Mouse (Mus musculus) retina, embryonic 14.5 days (tissue): ENCODE measurements around the gene Tent2.
"Not testable (repeated sequence)": the region's sequence is repeated elsewhere in the genome, so short reads cannot be mapped to it uniquely, and the experiment has no call there.

Experiments
- DNase-seq: peaks from one replicate; pipeline ENCODE4 v3.0.0-alpha.2; 2015; ENCODE audit warnings: low spot score

The Tent2 gene

DNA sequence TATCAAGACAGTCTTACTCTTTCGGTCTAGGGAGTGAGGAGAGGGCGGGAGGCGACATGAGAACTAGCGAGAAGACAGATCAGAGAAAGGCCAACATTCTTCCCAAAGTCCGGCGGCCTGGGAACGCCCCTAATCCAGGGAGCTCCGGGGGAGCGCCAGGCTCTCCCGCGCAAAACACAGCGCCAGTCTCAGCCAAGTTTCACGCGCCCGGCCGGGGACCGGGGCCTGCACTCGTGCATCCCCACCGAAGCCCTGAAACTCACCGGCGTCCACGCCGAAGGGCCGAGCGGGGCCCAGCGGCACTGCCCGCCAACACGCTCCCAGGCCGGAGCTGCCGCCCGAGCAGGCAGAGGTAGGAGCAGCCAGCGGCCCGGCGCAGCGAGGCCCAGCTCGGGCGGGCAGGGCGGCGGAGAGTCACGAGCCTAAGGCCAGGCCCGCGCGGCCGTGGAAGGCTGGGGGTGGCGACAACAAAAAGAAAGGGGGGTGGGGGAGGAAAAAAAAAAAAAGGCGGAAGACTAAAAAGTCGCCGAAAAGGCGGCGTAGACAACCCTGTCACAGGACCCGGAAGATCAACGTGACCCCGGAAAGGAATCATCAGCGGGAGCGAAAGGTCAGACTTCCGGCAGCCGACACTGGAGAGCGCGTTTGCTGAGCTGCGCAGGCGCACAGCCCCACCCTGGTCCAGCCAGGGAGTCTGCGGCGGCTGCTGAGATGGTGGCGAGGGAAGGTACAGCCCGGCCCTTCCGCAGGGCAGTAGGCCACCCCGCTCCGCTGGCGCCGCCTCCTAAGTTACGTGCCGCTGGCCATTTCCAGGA, at the start of gene Tent2:
Gene Tent2 (minus strand): TSS at position 555 of the 815 bp plus-strand sequence.
- DNase-seq = peak; percentile 97

- DNase-seq = no peak
Measured at GRCm38 (mm10) chr13:93241180-93241579, 49.0 kb upstream of the Tent2 start.

GRCm38 (mm10) chr13:93239561-93239960, 47.4 kb upstream of the Tent2 start:
- no peak for DNase-seq

GRCm38 (mm10) chr13:93239134-93239533, 46.9 kb upstream of the Tent2 start:
- no peak for DNase-seq

DNA sequence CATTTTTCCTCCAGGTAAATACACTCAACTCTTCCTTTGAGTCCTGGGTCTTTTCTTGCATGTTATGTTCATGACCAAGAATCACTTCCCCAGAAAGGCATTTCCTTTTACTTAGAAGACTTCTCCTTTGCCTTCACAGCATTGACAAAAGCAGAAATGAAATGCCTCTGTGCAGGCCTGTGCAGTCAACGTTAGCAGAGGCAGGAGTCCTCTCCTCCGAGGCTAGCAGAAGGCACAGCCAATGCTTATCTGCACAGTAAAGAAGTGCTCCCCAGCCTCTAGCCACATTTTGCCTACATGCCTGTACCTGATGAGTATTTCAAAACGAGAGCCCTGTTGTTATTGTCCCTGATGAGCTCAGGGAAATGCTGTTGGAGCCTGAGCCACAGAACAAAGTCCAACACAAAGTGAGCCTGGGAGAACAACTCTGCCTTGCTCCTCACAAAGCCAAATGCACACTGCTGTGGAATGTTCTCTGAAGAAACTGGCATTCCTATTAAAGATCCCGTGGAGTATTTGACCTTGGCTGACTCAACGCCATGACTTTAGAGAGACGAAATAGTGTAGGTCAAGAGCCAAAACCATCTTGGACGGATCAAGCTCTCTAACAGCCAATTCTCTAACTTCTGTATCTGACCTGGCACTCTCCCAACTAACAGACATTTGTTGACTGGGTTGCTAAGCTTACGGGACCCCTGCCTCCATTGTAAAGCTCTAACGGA, 45.7 kb upstream of the Tent2 start:
- no peak for DNase-seq

DNA sequence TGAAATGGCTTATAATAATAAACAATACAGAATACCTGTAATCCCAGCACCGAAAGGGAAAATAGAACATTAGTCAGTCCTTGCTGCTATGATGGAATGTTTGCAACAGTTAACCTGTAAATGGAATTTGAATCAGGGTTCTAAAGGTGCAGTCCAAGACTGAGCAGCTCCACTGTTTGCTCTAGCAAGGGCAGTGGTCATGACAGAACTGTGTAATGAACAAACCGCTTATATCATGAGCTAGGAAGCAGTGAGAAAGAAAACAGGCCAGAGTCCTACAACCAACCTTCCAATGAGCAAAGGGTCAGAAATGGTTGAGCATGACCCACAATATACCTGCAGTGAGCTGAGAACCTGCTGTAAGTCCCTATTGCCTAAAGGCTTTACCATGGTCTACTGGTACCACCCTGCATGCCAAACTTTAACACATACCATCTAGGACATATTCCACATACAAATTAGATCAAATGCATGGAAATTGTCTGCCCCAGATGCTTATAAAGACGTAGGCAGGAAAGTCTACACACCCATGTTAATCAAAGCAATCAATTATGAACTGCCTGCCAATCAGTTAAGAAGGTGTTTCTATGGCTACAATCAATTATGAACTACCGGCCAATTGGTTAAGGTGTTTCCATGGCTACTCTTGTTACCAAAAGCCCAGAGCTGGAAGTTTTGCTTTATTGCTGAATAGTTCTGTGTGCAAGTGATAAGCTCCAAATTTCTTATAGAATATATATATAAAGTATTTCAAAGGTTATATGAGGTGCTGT, 42.3 kb upstream of the Tent2 start:
- no peak for DNase-seq

- no peak for DNase-seq
Measured at GRCm38 (mm10) chr13:93232335-93232734, 40.1 kb upstream of the Tent2 start.

- DNase-seq = no peak
Measured at GRCm38 (mm10) chr13:93231016-93231415, 38.8 kb upstream of the Tent2 start.

DNA sequence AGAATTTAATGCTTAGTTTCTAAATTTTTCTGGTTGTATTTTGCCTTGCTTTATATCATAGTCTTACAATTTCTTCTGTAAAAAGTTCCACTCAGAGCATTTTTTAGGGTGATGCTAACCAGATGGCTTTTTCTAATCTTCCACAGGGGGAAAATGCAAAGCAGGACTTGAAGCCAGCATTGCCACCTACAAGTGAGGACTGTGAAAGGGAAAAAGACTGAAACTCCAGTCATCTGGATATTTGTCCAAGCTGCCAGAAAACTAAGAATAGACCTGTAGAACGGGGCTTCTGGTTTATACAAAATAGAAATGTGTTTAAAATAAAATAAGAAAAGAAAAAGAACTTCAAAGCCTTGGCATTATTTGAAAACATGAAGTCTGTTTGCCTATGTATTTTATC, 19.6 kb upstream of the Tent2 start:
- DNase-seq = no peak

DNA sequence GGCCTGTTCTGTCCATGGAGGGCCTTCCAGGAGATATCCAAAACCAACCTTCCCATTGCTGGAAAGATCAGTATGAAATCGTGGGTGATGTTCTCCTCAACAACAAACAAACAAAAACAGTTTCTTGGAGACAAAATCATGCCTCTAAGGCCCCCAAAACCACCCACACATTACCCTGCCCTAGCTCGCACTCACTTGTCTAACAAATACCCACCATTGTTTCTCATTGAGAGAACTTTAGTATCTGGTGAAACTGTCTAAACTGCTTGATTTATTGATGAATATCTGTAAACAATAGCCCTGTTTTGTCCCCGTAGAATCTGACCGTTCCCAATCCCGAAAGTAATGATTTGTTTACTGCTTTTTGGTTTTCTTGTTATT, 451 bp upstream of the Tent2 start:
- DNase-seq = no peak

DNA sequence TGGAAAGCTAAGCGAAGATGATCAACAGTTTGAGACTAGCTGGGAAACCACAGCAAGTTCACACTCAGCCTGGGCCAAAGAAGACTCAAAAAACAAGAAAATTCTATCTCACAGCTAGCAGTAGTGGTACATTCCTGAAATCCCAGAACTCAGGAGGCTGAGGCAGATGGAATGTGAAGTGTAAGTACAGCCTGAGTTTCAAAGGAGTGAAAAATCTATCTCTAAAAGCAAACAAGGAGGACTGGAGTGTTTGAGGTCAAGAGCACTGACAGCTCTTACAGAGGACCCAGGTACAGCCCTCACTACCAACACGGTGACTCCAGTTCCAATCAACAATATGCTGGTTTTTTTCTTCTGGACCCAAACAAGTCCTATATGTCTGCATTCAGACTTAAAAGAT, 2.8 kb downstream of the Tent2 start:
- no peak for DNase-seq

- no peak for DNase-seq
Measured at GRCm38 (mm10) chr13:93188738-93189137, 3.4 kb downstream of the Tent2 start.

- DNase-seq = not testable (repeated sequence)
Measured at GRCm38 (mm10) chr13:93187792-93188191, 4.4 kb downstream of the Tent2 start.

GRCm38 (mm10) chr13:93180351-93180750, 11.8 kb downstream of the Tent2 start:
- DNase-seq = no peak

GRCm38 (mm10) chr13:93179522-93179921, 12.7 kb downstream of the Tent2 start:
- no peak for DNase-seq

GRCm38 (mm10) chr13:93177571-93177970, 14.6 kb downstream of the Tent2 start:
- no peak for DNase-seq

DNA sequence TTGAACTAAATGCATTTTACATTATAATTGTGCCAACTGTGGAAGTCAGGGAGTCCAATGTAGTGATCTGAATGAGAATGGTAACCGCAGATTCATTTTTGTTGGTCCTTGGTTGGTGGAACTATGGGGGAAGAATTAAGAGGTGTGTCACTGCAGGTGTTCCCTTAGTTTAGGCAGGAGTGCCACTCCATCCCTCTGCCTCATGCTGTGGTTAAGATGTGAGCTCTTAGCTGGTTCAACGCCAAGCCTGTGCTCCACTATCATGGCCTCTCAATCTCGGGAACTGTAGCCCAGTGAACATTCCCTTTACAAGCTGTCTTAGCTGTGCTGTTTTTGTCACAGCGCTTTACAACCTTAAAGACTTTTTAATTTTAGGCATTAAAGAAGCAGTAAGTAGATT, 28.9 kb downstream of the Tent2 start:
- no peak for DNase-seq

DNA sequence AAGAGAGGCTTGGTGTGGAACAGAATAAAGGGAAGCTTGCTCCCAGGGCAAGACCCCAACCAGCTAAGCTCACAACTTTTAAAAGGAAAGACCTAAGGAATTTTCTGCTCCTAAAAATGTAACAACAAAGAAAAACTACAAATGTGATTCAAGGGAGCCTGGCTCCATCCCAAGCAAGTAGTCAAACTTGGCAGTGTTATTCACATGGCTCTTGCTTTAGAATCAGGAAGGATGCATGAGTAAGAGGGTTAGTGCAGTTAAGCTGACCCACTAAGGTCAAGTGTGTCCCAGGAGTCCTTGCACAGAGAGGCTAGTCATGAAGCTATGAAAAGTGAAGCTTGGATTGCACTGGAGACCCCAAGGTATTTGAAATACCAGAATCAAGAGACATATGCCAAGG, 29.7 kb downstream of the Tent2 start:
- DNase-seq = no peak

- DNase-seq = no peak
Measured at GRCm38 (mm10) chr13:93158261-93158660, 33.9 kb downstream of the Tent2 start.

GRCm38 (mm10) chr13:93153280-93153679, 38.9 kb downstream of the Tent2 start:
- no peak for DNase-seq

DNA sequence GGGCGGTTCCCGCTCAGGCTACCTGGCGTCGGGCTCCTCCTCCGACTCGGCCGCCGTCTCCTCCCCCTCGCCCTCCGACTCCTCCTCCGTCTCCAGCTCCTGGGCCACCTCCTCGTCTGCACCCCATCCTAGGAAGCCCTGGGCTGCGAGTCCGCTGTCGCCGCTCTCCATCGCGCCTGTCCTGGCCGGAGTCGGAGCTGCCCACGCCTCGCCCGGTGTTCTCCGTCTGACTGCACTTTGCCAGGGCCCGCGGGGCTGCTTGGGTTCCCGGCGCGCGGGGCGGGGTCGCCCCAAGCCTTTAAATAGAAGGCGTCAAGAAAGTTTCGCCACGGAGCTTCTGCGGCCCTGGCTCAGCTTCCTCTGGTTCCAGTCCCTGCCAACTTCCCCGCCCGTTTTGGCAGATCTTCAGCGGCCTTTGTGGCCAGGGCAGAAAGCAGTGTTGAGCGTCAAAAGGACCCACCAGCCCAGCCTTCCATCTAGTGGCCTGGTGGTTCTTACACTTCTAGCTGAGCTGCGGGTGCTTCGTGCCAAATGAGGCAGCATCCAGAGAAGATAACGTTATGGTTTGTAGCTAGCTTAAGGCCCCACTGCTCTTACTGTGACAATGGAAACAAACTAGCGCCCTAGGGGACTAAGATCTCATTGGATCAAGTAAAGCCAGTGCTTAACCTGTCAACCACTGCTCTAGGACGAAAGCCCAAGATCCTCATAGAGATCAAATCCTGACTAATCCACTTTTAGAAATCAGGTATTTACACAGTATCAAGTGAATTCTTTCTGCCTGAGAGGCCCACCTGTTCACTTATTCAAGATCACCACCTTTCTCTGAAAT, 47.6 kb downstream of the Tent2 start, which contains the start of gene Cmya5:
Gene Cmya5 (minus strand): TSS at position 389 of the 832 bp plus-strand sequence.
- DNase-seq = peak; percentile 57

DNA sequence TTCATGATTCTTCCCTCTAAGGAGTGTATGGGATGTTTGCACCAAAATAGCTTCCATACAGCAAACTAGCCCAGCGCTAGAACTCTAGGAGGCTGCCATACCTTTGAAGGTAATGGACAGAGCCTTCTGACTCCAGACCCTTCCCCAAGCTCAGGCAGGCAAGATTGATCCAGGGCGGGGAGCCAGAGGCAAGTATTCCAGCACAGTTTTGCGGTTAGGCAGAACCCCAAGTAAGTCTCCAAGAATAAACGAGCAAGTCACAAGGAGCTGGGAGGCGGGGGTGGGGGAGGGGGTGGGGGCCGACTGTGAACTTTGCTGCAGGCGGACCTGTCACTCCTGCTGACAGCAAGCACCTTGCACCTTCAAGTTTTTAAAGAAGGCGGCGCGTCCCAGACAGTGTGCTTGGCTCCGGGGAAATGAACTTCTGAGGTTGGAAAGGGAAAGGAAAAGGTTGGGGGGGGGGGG, 48.3 kb downstream of the Tent2 start:
- DNase-seq = peak; percentile 3
